Mouse (Mus musculus) olfactory bulb, adult 2 months (tissue): ENCODE results near the gene Pbp2. TPM values are rescaled to one million over a fixed set of nuclear protein-coding genes. Genes with fewer than 3 reads are reported as not detected.

ENCODE experiments used
- H3K27ac ChIP-seq: fragments of 200-500 bp; 2 replicates; pipeline ENCODE4 v1.5.1; 2012; ENCODE audit warnings: low read depth, low read length; ENCODE audit not compliant: insufficient read depth
- H3K4me1 ChIP-seq: fragments of 200-500 bp; 2 replicates; pipeline ENCODE4 v1.6.1; 2012; ENCODE audit warnings: low read length; ENCODE audit not compliant: control insufficient read depth, insufficient read depth
- H3K4me3 ChIP-seq: fragments of 200-500 bp; 2 replicates; pipeline ENCODE4 v1.5.1; 2012; ENCODE audit warnings: mild to moderate bottlenecking, low read depth, low read length, moderate library complexity; ENCODE audit not compliant: insufficient read depth
- CTCF ChIP-seq: fragments of 200-500 bp; IDR thresholded peaks from 2 replicates; pipeline ENCODE4 v1.5.1; 2012; ENCODE audit warnings: low read depth, mild to moderate bottlenecking, low read length, moderate library complexity; ENCODE audit not compliant: insufficient read depth
- POLR2A ChIP-seq: fragments of 200-500 bp; IDR thresholded peaks from 2 replicates; pipeline ENCODE4 v1.6.1; 2012; ENCODE audit warnings: mild to moderate bottlenecking, low read depth, low read length, moderate library complexity; ENCODE audit not compliant: insufficient read depth
- WGBS: fragments of 180-500 bp; shearing (Covaris S2); methylation state at CpG from one replicate; pipeline ENCODE4 v1.1.7; 2018; 5-methylcytosine and 5-hydroxymethylcytosine counted together
- polyA plus RNA-seq: library from polyadenylated mRNA; stranded (reverse); fragments of >200 nt; gene quantifications from 2 replicates; pipeline ENCODE4 v1.2.4, GENCODE M21; 2012; ENCODE audit warnings: low replicate concordance; ENCODE audit not compliant: missing spikeins, insufficient read depth, insufficient read length

The Pbp2 gene
- not detected in 2 replicates for polyA plus RNA-seq

DNA sequence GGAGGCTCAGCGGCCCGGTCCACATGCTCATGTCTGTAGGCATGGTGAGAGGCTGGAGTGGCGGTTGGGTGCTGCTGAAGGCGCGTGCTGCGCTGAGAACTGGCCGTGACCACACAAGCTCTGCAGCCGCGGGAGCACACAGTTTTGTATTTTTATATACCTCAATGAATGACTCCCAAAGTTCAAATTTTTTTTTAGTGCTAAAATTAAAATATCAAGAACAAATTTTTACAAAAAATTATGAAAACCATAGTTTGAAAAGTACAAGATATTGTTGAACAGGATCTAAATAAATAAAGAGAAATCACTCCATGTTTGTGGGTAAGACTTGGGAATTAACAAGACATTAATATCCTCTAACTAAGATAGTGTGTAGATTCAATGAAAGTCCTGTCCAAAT, at the start of gene Pbp2:
Pbp2 (minus strand) TSS at position 101 of the 400 bp plus-strand sequence.
- TF ChIP-seq POLR2A (no peak), CTCF (no peak)
- H3K4me1 ChIP-seq, result no peaks in the 10 kb centered on the region
- 97% methylated on average over 9 of the region's 9 CpGs for WGBS
- H3K4me3 ChIP-seq, result no peak within 1 kb of the TSS
- H3K27ac ChIP-seq, result no peak within 1 kb of the TSS

DNA sequence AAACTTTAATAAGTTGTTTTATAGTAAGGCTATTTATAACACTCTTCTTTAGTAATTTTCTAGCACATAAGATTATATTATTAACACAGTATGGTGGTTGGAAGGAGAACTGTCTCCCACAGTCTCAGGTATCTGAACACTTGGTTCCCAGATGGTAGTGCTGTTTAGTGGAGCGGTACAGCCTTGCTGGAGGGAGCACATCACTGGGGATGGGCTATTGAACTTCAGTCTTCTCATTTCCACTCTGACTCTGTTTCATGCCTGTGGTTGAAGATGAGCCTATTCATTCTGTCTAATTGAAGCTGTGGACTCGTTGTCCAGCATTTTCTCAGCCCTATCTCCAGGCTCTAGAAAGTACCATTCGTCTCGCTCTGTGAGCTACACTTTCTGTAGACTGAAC, 44.7 kb upstream of the Pbp2 start:
- TF ChIP-seq POLR2A, result no peak
- TF ChIP-seq CTCF, result no peak
- 92% methylated on average over 4 of the region's 4 CpGs for WGBS
- no peak overlapping the region for H3K27ac ChIP-seq
- no peak overlapping the region for H3K4me3 ChIP-seq
- 0 out of 2 replicates have a peak, but pooled peaks cover 4% of the 10 kb centered on the region for H3K4me1 ChIP-seq

DNA sequence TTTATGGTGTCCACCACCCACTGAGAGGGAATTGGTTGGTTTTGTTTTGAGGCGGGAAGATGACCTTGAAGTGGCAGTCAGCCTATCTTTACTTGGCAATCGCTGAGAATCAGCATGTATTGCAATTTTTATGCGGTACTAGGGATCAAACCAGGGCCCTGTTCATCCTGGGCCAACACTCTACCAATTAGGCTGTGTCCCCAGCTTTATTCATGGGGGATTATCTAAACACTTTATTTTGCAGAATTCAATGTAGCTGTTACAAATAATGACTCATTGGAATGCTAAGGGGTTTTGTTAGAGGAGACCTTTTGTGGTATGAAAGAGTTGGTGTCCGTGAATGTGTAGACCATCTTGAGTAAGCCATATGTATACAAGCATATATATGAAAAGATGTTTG, 42.3 kb upstream of the Pbp2 start:
- H3K4me3 ChIP-seq, result no peak overlapping the region
- 0 out of 2 replicates have a peak, but pooled peaks cover 4% of the 10 kb centered on the region for H3K4me1 ChIP-seq
- H3K27ac ChIP-seq, result no peak overlapping the region
- TF ChIP-seq POLR2A (no peak), CTCF (no peak)
- WGBS, result 56% methylated on average over 4 of the region's 4 CpGs

DNA sequence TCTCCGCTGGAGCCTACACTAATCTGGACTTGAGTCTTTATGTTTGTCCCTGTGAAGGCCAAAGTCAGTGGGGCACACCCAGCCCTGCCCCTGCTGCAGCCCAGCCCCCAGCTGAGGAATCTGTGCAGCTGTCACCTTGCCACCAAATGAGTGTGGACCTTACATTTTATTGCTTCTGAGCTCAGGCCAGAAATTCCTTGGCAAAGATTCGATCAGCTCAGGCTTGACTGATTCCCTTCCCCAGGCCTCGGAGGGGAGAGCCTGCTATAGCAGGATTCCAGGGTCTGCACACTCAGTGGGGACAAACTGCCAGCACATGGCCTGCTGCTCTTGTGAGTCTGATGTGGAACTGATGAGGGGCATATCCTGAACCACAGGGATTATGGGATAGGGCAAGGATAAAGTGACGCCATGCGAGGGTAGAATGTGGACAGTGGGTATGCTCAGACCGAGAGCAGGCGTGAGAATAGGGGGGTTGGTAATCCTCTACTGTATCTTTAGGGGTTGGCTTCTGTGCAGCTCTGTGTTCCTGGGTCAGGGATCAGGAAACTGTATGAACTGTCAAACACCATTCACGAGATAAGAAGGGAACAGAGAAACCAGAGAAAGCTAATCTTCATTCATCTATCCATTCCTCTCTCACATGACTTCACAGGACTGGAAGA, 41.6 kb upstream of the Pbp2 start:
- Histone ChIP-seq H3K27ac (no peak overlapping the region), H3K4me1 (0 out of 2 replicates have a peak, but pooled peaks cover 4% of the 10 kb centered on the region), H3K4me3 (no peak overlapping the region)
- 78% methylated on average over 8 of the region's 8 CpGs for WGBS
- no peak for TF ChIP-seq POLR2A
- TF ChIP-seq CTCF, result no peak

DNA sequence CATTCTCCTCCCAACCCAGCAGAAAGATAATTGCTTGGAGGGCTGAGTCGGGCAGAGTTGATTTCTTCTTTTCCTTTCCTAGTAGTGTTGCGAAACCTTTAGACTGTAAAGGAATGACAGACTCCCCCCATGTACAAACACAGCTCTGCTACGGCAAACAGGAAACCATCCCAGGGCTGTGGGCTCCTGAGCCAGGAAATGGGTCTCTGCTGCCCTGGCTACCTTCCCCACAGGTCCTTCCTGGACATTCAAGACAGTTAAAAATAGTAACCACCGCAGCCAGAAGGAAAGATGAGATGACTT, 30.8 kb upstream of the Pbp2 start:
- H3K4me1 ChIP-seq, result no peaks in the 10 kb centered on the region
- no peak overlapping the region for H3K27ac ChIP-seq
- no peak for TF ChIP-seq CTCF
- TF ChIP-seq POLR2A, result no peak
- 57% methylated on average over 4 of the region's 4 CpGs for WGBS
- no peak overlapping the region for H3K4me3 ChIP-seq

DNA sequence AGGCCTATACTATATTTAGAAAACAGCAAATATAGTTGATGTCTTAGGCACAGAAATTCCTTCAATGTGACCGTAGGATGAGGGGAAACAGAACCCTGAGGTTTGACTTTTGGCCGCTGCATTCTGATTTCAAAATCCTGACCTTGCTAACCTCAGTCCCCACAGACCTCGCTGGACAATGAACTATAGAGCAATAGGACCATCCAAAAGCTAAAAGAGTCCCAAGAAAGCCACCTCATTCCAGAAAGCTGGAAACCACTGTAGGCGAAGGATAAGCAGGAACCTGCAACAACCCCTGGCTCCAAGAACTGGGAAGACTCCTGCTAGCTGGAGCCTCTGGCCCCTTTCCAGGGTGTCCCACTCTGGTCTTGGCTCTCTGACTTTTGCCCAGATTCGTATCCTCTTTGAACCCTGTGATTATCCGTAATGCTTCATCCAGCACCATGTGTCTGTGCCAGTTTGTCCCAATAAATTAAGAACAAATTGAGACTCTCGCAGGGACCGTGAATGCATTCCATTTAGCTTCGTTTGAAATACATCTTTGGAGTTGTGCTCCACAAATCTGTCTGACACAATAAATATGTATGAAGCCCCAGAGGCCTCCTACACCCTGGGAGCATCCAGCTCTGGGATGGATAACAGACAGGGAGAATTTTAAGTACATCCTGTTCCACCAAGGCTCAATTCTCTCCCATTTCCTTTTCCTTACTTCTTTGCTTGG, 30.3 kb upstream of the Pbp2 start:
- no peak overlapping the region for H3K27ac ChIP-seq

DNA sequence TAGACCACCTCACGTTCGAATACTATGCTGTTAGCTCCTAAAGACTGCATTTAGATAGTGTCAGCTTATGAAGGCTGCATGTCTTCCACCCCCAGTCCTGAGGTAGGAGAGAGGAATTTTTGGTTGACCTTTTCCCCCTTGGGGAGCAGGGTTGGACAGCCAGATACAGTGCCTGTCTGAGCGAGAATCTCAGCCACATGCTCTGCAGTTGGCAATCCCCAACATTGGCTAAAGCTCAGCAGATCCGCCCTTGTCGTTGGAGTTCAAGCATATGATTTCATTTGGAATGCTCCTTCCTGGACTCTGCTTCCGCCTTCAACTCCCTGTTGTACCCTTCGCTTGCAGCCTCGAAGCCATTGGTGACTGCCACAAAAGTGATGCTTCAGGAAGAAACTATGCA, 26.2 kb upstream of the Pbp2 start:
- WGBS, result 82% methylated on average over 8 of the region's 8 CpGs
- no peak overlapping the region for H3K4me3 ChIP-seq
- TF ChIP-seq CTCF (no peak), POLR2A (no peak)
- H3K27ac ChIP-seq, result no peak overlapping the region
- H3K4me1 ChIP-seq, result peaks cover 6% of the 10 kb centered on the region

More for the DNA sequence above, 30.3 kb upstream of the Pbp2 start:
- Histone ChIP-seq H3K4me3 (no peak overlapping the region), H3K4me1 (no peaks in the 10 kb centered on the region)
- no peak for TF ChIP-seq POLR2A
- TF ChIP-seq CTCF, result no peak
- WGBS, result 64% methylated on average over 9 of the region's 9 CpGs

DNA sequence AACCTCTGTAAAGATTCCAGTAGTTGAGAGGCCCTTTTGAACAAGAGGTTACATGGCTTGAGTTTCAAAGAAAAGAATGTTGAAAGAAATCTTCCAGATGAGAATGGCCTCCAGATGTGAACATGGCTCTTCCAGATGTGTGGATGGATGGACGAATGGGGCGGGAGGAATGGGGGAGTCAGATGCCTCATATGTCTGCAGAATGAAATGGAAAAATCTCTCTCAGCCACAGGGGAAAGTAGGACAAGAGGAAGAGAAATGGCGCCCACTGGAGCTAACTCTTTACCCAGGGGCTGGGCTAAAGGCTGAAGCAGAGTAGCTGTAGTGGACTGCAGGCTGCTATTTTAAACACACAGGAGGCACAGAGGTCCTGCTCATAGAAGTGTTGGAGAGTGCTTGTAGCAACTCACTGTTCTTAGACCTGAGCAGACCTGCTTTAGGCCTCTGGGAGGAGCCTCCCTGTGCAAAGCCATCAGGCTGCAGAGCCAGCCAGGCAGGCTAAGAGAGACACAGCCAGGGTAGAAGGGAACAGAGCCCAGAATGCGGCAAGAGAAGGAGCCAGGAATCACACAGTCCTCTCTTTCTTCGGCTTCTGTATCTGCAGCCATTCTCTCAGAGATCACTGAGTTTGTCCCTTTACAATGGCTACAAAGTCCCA, 23.9 kb upstream of the Pbp2 start:
- H3K4me3 ChIP-seq, result no peak overlapping the region
- WGBS, result 84% methylated on average over 5 of the region's 5 CpGs
- TF ChIP-seq POLR2A (no peak), CTCF (no peak)
- no peak overlapping the region for H3K27ac ChIP-seq
- H3K4me1 ChIP-seq, result peaks cover 6% of the 10 kb centered on the region

DNA sequence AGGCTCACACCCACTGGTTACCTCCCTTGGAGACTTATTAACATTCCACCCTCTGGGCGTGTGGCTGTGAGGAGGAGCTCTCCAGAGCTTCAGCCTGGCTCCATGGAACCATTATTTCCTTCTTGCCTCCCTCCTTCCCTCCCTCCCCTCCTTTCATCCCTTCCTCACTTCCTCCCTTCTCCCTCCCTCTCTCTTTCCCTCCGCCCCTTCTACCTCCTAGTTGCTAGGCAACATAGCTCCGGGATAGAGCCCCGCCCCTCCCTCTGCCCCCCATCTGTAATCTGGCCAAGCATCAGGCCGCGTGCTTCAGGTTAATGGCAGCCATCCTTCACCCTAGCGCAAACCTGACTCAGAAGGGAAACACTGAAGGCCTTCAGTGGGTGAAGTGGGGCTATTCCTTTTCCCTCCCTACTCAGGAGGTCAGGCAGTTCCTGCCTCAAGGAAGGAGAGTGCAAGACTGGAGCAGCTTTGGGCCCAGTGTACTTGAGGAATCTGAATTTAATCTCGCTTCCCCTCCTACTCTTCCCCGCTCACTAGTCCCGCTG, 22.6 kb upstream of the Pbp2 start:
- Histone ChIP-seq H3K4me1 (peaks cover 6% of the 10 kb centered on the region), H3K4me3 (no peak overlapping the region), H3K27ac (no peak overlapping the region)
- 37% methylated on average over 10 of the region's 10 CpGs for WGBS
- TF ChIP-seq CTCF (no peak), POLR2A (no peak)
